Comparison of ENCODE assay signal across 7 mouse cellular contexts in the genomic region with DNA sequence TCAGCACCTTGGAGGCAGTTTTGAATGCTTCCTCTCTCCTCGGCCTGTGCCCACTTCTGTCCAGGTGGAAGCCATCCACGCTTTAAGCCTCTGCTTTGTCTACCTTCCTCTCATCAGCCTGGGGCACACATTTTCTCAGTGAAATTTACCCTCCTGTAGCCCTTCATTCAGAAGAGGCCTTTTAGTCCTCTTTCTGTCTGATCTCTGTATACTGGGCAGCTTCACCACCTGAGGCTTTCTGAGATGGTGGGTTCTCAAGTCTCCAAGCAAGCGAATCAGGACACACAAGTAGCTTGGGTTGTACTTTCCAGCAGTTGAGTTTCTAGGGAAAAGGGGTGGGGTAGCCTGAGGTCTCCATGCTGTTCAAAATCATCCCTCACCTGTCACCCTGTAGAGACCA. TPM values are rescaled to one million over a fixed set of nuclear protein-coding genes. Genes with fewer than 3 reads are reported as not detected.
DNase-seq lines count a peak whose midpoint lies in the region; ATAC-seq lines count a peak whose summit lies in the region.

No protein-coding gene starts in this region.

- no peaks in the 10 kb centered on the region for H3K27me3 ChIP-seq in lung, embryonic 15.5 days
- no peaks in the 10 kb centered on the region for H3K27me3 ChIP-seq in forebrain, embryonic 15.5 days
- 0 out of 2 replicates have a peak, but pooled peaks cover 10% of the 10 kb centered on the region for H3K27me3 ChIP-seq in limb, embryonic 13.5 days
- H3K27me3 ChIP-seq in neural tube, embryonic 15.5 days (replicated peaks) = no peaks in the 10 kb centered on the region

- no peak overlapping the region for H3K27ac ChIP-seq in lung, embryonic 15.5 days
- H3K27ac ChIP-seq in forebrain, embryonic 15.5 days (replicated peaks) = no peak overlapping the region
- H3K27ac ChIP-seq in limb, embryonic 13.5 days = no peak overlapping the region
- no peak overlapping the region for H3K27ac ChIP-seq in neural tube, embryonic 15.5 days (replicated peaks)

- 89% methylated on average over 3 of the region's 3 CpGs for WGBS in lung, embryonic 15.5 days
- WGBS in forebrain, embryonic 15.5 days = 81% methylated on average over 3 of the region's 3 CpGs
- 93% methylated on average over 3 of the region's 3 CpGs for WGBS in limb, embryonic 13.5 days
- 98% methylated on average over 3 of the region's 3 CpGs for WGBS in neural tube, embryonic 15.5 days

- H3K4me1 ChIP-seq in lung, embryonic 15.5 days = peaks cover 8% of the 10 kb centered on the region
- peaks cover 21% of the 10 kb centered on the region for H3K4me1 ChIP-seq in forebrain, embryonic 15.5 days
- peaks cover 26% of the 10 kb centered on the region for H3K4me1 ChIP-seq in limb, embryonic 13.5 days
- peaks cover 36% of the 10 kb centered on the region for H3K4me1 ChIP-seq in neural tube, embryonic 15.5 days

- no peak for DNase-seq in lung, postnatal 14 days
- no peak for DNase-seq in cerebellum, adult 18-20 months
- DNase-seq in ovary, postnatal 10 days (ENCODE audit: low spot score) = no peak

- peak overlapping the region; percentile 69; the same call in 1 of the 2 replicates for H3K4me3 ChIP-seq in lung, embryonic 15.5 days
- 0 out of 2 replicates have a peak overlapping the region, but pooled peaks have one; percentile 67 for H3K4me3 ChIP-seq in forebrain, embryonic 15.5 days
- H3K4me3 ChIP-seq in limb, embryonic 13.5 days = peak overlapping the region; percentile 74
- H3K4me3 ChIP-seq in neural tube, embryonic 15.5 days (replicated peaks) = peak overlapping the region; percentile 71

- H3K4me2 ChIP-seq in lung, embryonic 15.5 days = peak overlapping the region; percentile 95
- H3K4me2 ChIP-seq in forebrain, embryonic 15.5 days (replicated peaks) = peak overlapping the region; percentile 79
- peak overlapping the region; percentile 85 for H3K4me2 ChIP-seq in limb, embryonic 13.5 days (replicated peaks)
- peak overlapping the region; percentile 97 for H3K4me2 ChIP-seq in neural tube, embryonic 15.5 days

- ATAC-seq in lung, embryonic 15.5 days (ENCODE audit: borderline replicate concordance, extremely low read depth, low FRiP score, low TSS enrichment) = no peak
- no peak for ATAC-seq in forebrain, embryonic 15.5 days (replicated peaks)
- no peak for ATAC-seq in limb, embryonic 13.5 days (ENCODE audit: low FRiP score, low read depth)
- ATAC-seq in neural tube, embryonic 15.5 days (ENCODE audit: low FRiP score) = no peak

- peaks cover 15% of the 10 kb centered on the region; the same call in 1 of the 2 replicates for H3K36me3 ChIP-seq in lung, embryonic 15.5 days
- H3K36me3 ChIP-seq in forebrain, embryonic 15.5 days = peaks cover 14% of the 10 kb centered on the region
- peaks cover 44% of the 10 kb centered on the region for H3K36me3 ChIP-seq in limb, embryonic 13.5 days
- peaks cover 24% of the 10 kb centered on the region for H3K36me3 ChIP-seq in neural tube, embryonic 15.5 days

- no peaks in the 10 kb centered on the region for H3K9me3 ChIP-seq in lung, embryonic 15.5 days
- no peaks in the 10 kb centered on the region for H3K9me3 ChIP-seq in forebrain, embryonic 15.5 days
- no peaks in the 10 kb centered on the region for H3K9me3 ChIP-seq in limb, embryonic 13.5 days
- no peaks in the 10 kb centered on the region for H3K9me3 ChIP-seq in neural tube, embryonic 15.5 days (replicated peaks)

- H3K9ac ChIP-seq in lung, embryonic 15.5 days = no peak overlapping the region
- no peak overlapping the region for H3K9ac ChIP-seq in forebrain, embryonic 15.5 days (replicated peaks)
- peak overlapping the region; percentile 80 for H3K9ac ChIP-seq in limb, embryonic 13.5 days
- no peak overlapping the region for H3K9ac ChIP-seq in neural tube, embryonic 15.5 days (replicated peaks)

RNA-seq across cellular contexts. Expression of gene Rgs19, which starts 1.5 kb away (rescaled TPM):
- polyA plus RNA-seq in lung, embryonic 15.5 days (2015; fragmentation: Nextera tagmentation; extraction: Ambion mirVana) = 72.3 and 72.5 TPM in 2 replicates
- 49.1 and 49.7 TPM in 2 replicates for polyA plus RNA-seq in forebrain, embryonic 15.5 days (2015; fragmentation: Nextera tagmentation; extraction: Ambion mirVana)
- 79.0 and 82.0 TPM in 2 replicates for polyA plus RNA-seq in limb, embryonic 13.5 days (2015; fragmentation: Nextera tagmentation; extraction: Ambion mirVana)
- 66.4 and 68.1 TPM in 2 replicates for polyA plus RNA-seq in neural tube, embryonic 15.5 days (2015; fragmentation: Nextera tagmentation; extraction: Ambion mirVana)

RNA-seq across cellular contexts. Expression of gene Lkaaear1, which starts 5.9 kb away (rescaled TPM):
- polyA plus RNA-seq in lung, embryonic 15.5 days (2015; fragmentation: Nextera tagmentation; extraction: Ambion mirVana) = not detected in 2 replicates
- not detected in 2 replicates for polyA plus RNA-seq in forebrain, embryonic 15.5 days (2015; fragmentation: Nextera tagmentation; extraction: Ambion mirVana)
- not detected in 2 replicates for polyA plus RNA-seq in limb, embryonic 13.5 days (2015; fragmentation: Nextera tagmentation; extraction: Ambion mirVana)
- polyA plus RNA-seq in neural tube, embryonic 15.5 days (2015; fragmentation: Nextera tagmentation; extraction: Ambion mirVana) = not detected in 2 replicates

RNA-seq across cellular contexts. Expression of gene Tcea2, which starts 12.2 kb away (rescaled TPM):
- 23.2 and 23.7 TPM in 2 replicates for polyA plus RNA-seq in lung, embryonic 15.5 days (2015; fragmentation: Nextera tagmentation; extraction: Ambion mirVana)
- 44.8 and 51.4 TPM in 2 replicates for polyA plus RNA-seq in forebrain, embryonic 15.5 days (2015; fragmentation: Nextera tagmentation; extraction: Ambion mirVana)
- polyA plus RNA-seq in limb, embryonic 13.5 days (2015; fragmentation: Nextera tagmentation; extraction: Ambion mirVana) = 33.3 and 34.3 TPM in 2 replicates
- 43.2 and 44.9 TPM in 2 replicates for polyA plus RNA-seq in neural tube, embryonic 15.5 days (2015; fragmentation: Nextera tagmentation; extraction: Ambion mirVana)

RNA-seq across cellular contexts. Expression of gene Sox18, which starts 20.9 kb away (rescaled TPM):
- 65.3 and 70.3 TPM in 2 replicates for polyA plus RNA-seq in lung, embryonic 15.5 days (2015; fragmentation: Nextera tagmentation; extraction: Ambion mirVana)
- polyA plus RNA-seq in forebrain, embryonic 15.5 days (2015; fragmentation: Nextera tagmentation; extraction: Ambion mirVana) = 12.9 and 14.7 TPM in 2 replicates
- polyA plus RNA-seq in limb, embryonic 13.5 days (2015; fragmentation: Nextera tagmentation; extraction: Ambion mirVana) = 28.5 and 30.0 TPM in 2 replicates
- polyA plus RNA-seq in neural tube, embryonic 15.5 days (2015; fragmentation: Nextera tagmentation; extraction: Ambion mirVana) = 21.0 and 21.6 TPM in 2 replicates

RNA-seq across cellular contexts. Expression of gene Oprl1, which starts 22.5 kb away (rescaled TPM):
- polyA plus RNA-seq in lung, embryonic 15.5 days (2015; fragmentation: Nextera tagmentation; extraction: Ambion mirVana) = 0.92 and 0.93 TPM in 2 replicates
- polyA plus RNA-seq in forebrain, embryonic 15.5 days (2015; fragmentation: Nextera tagmentation; extraction: Ambion mirVana) = 47.6 and 54.1 TPM in 2 replicates
- 1.2 and 1.4 TPM in 2 replicates for polyA plus RNA-seq in limb, embryonic 13.5 days (2015; fragmentation: Nextera tagmentation; extraction: Ambion mirVana)
- polyA plus RNA-seq in neural tube, embryonic 15.5 days (2015; fragmentation: Nextera tagmentation; extraction: Ambion mirVana) = 72.5 and 87.0 TPM in 2 replicates
